ENCODE assay signal across 9 mouse cellular contexts in the genomic region with DNA sequence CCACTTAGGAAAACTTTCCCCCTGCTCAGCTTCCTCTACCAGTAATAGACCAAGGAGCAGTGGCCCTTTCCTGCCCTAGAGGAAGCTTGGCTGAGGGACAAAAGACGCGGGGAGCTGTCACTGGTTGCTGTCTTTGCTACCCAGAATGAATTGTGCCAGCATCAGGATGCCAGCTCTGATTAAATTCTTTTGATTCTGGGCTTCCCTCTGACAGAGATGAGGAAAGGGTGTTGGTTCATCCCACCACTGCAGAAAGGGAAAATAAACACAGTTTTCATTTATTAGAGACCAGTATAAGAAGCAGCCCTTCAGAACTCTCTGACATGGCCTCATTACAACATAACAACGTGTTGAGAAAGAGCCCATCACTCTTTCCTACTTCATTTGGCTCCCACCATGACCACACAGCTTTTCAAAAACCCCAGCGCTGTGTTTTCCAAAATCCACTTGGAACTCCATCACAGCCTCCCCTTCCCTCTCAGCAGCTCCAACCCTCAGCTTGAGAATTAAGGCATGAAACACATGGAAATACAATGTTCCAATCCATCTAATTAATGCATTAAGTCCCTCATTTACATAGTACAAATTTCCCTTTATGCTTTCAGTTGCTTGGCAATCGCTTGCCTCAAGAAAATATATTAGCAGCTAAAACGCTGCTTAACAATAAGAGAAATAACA.
A peak's percentile ranks its signal among the peaks of the same experiment; 100 is the strongest.
DNase-seq lines count a peak whose midpoint lies in the region; ATAC-seq and TF ChIP-seq lines count a peak whose summit lies in the region.
"Had no signal": no experiment of that assay in that cellular context is flagged by ENCODE, and none has a peak within 500 bp of the region (broad histone marks: within the 10 kb centered on the region; RNA-seq: fewer than 3 reads in every experiment).

No protein-coding gene starts in this region.

- TF ChIP-seq POLR2A in lung, adult 2 months (IDR thresholded peaks at IDR 0.05; ENCODE audit: borderline replicate concordance, extremely low read depth, low read depth, low read length): no peak

- no peak for TF ChIP-seq CTCF in lung, embryonic 14.5 days (IDR thresholded peaks at IDR 0.05; ENCODE audit: low read depth)
- TF ChIP-seq CTCF in lung, adult 2 months (IDR thresholded peaks at IDR 0.05; ENCODE audit: insufficient read depth, low read length): no peak

- H3K9me3 ChIP-seq in embryonic facial prominence, embryonic 15.5 days (replicated peaks): no peaks in the 10 kb centered on the region
- H3K9me3 ChIP-seq in embryonic facial prominence, embryonic 10.5 days: no peaks in the 10 kb centered on the region
- no peaks in the 10 kb centered on the region for H3K9me3 ChIP-seq in lung, embryonic 14.5 days (ENCODE audit: low read depth, low read length)
- no peaks in the 10 kb centered on the region for H3K9me3 ChIP-seq in hindbrain, embryonic 13.5 days
- H3K9me3 ChIP-seq: midbrain, embryonic 12.5 days had no signal

- no peaks in the 10 kb centered on the region for H3K36me3 ChIP-seq in embryonic facial prominence, embryonic 15.5 days
- no peaks in the 10 kb centered on the region for H3K36me3 ChIP-seq in embryonic facial prominence, embryonic 10.5 days (replicated peaks)
- H3K36me3 ChIP-seq in lung, embryonic 14.5 days (ENCODE audit: insufficient read depth): no peaks in the 10 kb centered on the region
- H3K36me3 ChIP-seq in hindbrain, embryonic 13.5 days: no peaks in the 10 kb centered on the region
- H3K36me3 ChIP-seq: midbrain, embryonic 12.5 days had no signal

- 63% methylated on average over 6 of the region's 6 CpGs for WGBS in embryonic facial prominence, embryonic 15.5 days
- WGBS in embryonic facial prominence, embryonic 10.5 days: 82% methylated on average over 6 of the region's 6 CpGs
- WGBS in lung, embryonic 14.5 days: 55% methylated on average over 6 of the region's 6 CpGs
- 51% methylated on average over 6 of the region's 6 CpGs for WGBS in lung, adult 2 months
- 37% methylated on average over 6 of the region's 6 CpGs for WGBS in hindbrain, embryonic 13.5 days

- H3K4me1 ChIP-seq in embryonic facial prominence, embryonic 15.5 days: 0 out of 2 replicates have a peak, but pooled peaks cover 4% of the 10 kb centered on the region
- peaks cover 4% of the 10 kb centered on the region; the same call in 1 of the 2 replicates for H3K4me1 ChIP-seq in embryonic facial prominence, embryonic 10.5 days
- no peaks in the 10 kb centered on the region for H3K4me1 ChIP-seq in lung, embryonic 14.5 days (ENCODE audit: insufficient read depth)
- H3K4me1 ChIP-seq in lung, adult 2 months (ENCODE audit: control insufficient read depth, insufficient read depth, low read length): peaks cover 5% of the 10 kb centered on the region; the same call in 1 of the 2 replicates
- H3K4me1 ChIP-seq in hindbrain, embryonic 13.5 days (replicated peaks): peaks cover 17% of the 10 kb centered on the region

- ATAC-seq in embryonic facial prominence, embryonic 15.5 days (ENCODE audit: insufficient number of reproducible peaks, low FRiP score, low TSS enrichment, low read depth): no peak
- no peak; the same call in 1 of the 2 replicates for ATAC-seq in lung, embryonic 14.5 days (ENCODE audit: insufficient read depth)
- peak; percentile 67 for ATAC-seq in hindbrain, embryonic 13.5 days (ENCODE audit: low FRiP score)
- no peak for ATAC-seq in inflammation-experienced regulatory T-cells, adult 6 months

- H3K27ac ChIP-seq in embryonic facial prominence, embryonic 15.5 days (replicated peaks): 0 out of 2 replicates have a peak overlapping the region, but pooled peaks have one; percentile 25
- H3K27ac ChIP-seq in embryonic facial prominence, embryonic 10.5 days (replicated peaks): no peak overlapping the region
- H3K27ac ChIP-seq in lung, embryonic 14.5 days (ENCODE audit: low read depth): no peak overlapping the region
- 0 out of 2 replicates have a peak overlapping the region, but pooled peaks have one; percentile 24 for H3K27ac ChIP-seq in hindbrain, embryonic 13.5 days
- H3K27ac ChIP-seq: midbrain, embryonic 12.5 days had no signal

- no peak overlapping the region for H3K4me3 ChIP-seq in embryonic facial prominence, embryonic 15.5 days (replicated peaks)
- H3K4me3 ChIP-seq in embryonic facial prominence, embryonic 10.5 days: no peak overlapping the region
- no peak overlapping the region for H3K4me3 ChIP-seq in lung, embryonic 14.5 days (ENCODE audit: low read depth, low read length)
- H3K4me3 ChIP-seq in lung, adult 2 months (replicated peaks; ENCODE audit: extremely low read depth, low read depth, low read length): no peak overlapping the region
- H3K4me3 ChIP-seq in hindbrain, embryonic 13.5 days: no peak overlapping the region
- H3K4me3 ChIP-seq: midbrain, embryonic 12.5 days had no signal

- H3K4me2 ChIP-seq in embryonic facial prominence, embryonic 15.5 days (replicated peaks): no peak overlapping the region
- no peak overlapping the region for H3K4me2 ChIP-seq in lung, embryonic 14.5 days
- H3K4me2 ChIP-seq in hindbrain, embryonic 13.5 days: no peak overlapping the region
- H3K4me2 ChIP-seq: midbrain, embryonic 12.5 days had no signal

- H3K27me3 ChIP-seq in embryonic facial prominence, embryonic 15.5 days: no peaks in the 10 kb centered on the region
- no peaks in the 10 kb centered on the region for H3K27me3 ChIP-seq in embryonic facial prominence, embryonic 10.5 days (replicated peaks; ENCODE audit: low read depth, poor library complexity, severe bottlenecking)
- H3K27me3 ChIP-seq in lung, embryonic 14.5 days (ENCODE audit: insufficient read depth, low read length): no peaks in the 10 kb centered on the region
- no peaks in the 10 kb centered on the region for H3K27me3 ChIP-seq in hindbrain, embryonic 13.5 days

- DNase-seq in embryonic facial prominence, embryonic 10.5 days (ENCODE audit: low spot score): no peak
- DNase-seq in lung, embryonic 14.5 days: peak; percentile 49
- DNase-seq in lung, adult 2 months: no peak
- peak; percentile 11 for DNase-seq in neural tube, embryonic 10.5 days (ENCODE audit: extremely low spot score, low spot score)
- DNase-seq in natural killer cell, adult 2 months (ENCODE audit: low spot score in 2 of 2): no peak

- no peak overlapping the region for H3K9ac ChIP-seq in embryonic facial prominence, embryonic 15.5 days
- H3K9ac ChIP-seq in lung, embryonic 14.5 days: no peak overlapping the region
- no peak overlapping the region for H3K9ac ChIP-seq in hindbrain, embryonic 13.5 days
- H3K9ac ChIP-seq: midbrain, embryonic 12.5 days had no signal

Comparison
In these comparisons a context has a peak if more than half of its experiments do, and no peak if none do; other contexts are left out.
1. H3K27ac ChIP-seq: peak in embryonic facial prominence, embryonic 15.5 days (single experiment) and hindbrain, embryonic 13.5 days (single experiment); none in embryonic facial prominence, embryonic 10.5 days (single experiment) and lung, embryonic 14.5 days (single experiment).
2. DNase-seq: peak in lung, embryonic 14.5 days (single experiment) and neural tube, embryonic 10.5 days (single experiment); none in embryonic facial prominence, embryonic 10.5 days (single experiment), lung, adult 2 months (single experiment) and natural killer cell, adult 2 months (0 of 2).